Mouse (Mus musculus) left cerebral cortex, adult 18-20 months (tissue): ENCODE results near the gene Epha7. TPM values are rescaled to one million over a fixed set of nuclear protein-coding genes. Genes with fewer than 3 reads are reported as not detected.

Experiments
- DNase-seq, 2 experiments: peaks; one replicate each; pipeline ENCODE4 v3.0.0; 2021 to 2022; ENCODE audit warnings: low spot score in 2 of 2, mixed read lengths in 1 of 2
- long read RNA-seq, 2 experiments: library from polyadenylated mRNA; stranded (forward); transcript quantifications; one replicate each; pipeline ENCODE4 v2.0.0; 2021
- total RNA-seq, 2 experiments: library from RNA; stranded (reverse); gene quantifications; 2 replicates each; pipeline ENCODE4 v1.2.3; 2021

Epha7 gene
- 10 to 100 TPM; 76.5 to 82.0 TPM for total RNA-seq
- long read RNA-seq, experiment 1, full-length matches to known transcripts, result 64 of 83 reads
- long read RNA-seq, experiment 1, partial matches to known transcripts, result 8 of 83 reads
- long read RNA-seq, experiment 1, other reads (novel, unspliced or antisense), result 11 of 83 reads
- long read RNA-seq, experiment 2, full-length matches to known transcripts, result 39 of 57 reads
- long read RNA-seq, experiment 2, partial matches to known transcripts, result 5 of 57 reads
- long read RNA-seq, experiment 2, other reads (novel, unspliced or antisense), result 13 of 57 reads

GRCm38 (mm10) chr4:28812691-28813289 lies at the start of gene Epha7:
Epha7 (plus strand) TSS chr4:28813131.
- DNase-seq, result peak; percentile 92 to 97

GRCm38 (mm10) chr4:28783961-28784360 lies 29.0 kb upstream of the Epha7 start:
- DNase-seq, result no peak

GRCm38 (mm10) chr4:28808800-28809199 lies 4.1 kb upstream of the Epha7 start:
- DNase-seq, result peak; percentile 39 to 64

DNA sequence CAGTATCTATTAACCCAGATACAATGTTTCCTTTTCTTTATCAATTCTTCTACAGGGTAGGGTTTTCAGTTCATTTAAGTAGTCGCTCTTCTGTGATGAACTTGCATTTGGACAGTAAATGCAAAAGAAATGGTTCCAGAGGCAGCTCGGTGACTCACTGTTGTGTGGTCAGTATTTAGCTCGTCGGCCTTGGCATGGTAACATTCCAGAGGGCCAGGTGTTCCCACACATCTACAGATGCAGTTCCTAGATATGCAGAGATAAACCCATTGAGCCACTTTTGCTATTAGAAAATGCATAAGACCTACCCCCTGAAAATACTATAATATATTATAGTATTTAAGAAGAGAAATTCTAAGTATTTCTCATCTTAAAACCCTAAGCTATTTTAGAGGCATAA lies 3.2 kb upstream of the Epha7 start:
- DNase-seq, result no peak

GRCm38 (mm10) chr4:28813551-28814475 lies 882 bp downstream of the Epha7 start:
- DNase-seq, result peak; percentile 29 to 52

- peak; percentile 4 to 15 for DNase-seq
Measured at GRCm38 (mm10) chr4:28814476-28814815, 1.5 kb downstream of the Epha7 start.

GRCm38 (mm10) chr4:28814816-28815620 lies 2.1 kb downstream of the Epha7 start:
- peak; percentile 50 to 64 for DNase-seq

- no peak for DNase-seq
Measured at GRCm38 (mm10) chr4:28815621-28815920, 2.6 kb downstream of the Epha7 start.

DNA sequence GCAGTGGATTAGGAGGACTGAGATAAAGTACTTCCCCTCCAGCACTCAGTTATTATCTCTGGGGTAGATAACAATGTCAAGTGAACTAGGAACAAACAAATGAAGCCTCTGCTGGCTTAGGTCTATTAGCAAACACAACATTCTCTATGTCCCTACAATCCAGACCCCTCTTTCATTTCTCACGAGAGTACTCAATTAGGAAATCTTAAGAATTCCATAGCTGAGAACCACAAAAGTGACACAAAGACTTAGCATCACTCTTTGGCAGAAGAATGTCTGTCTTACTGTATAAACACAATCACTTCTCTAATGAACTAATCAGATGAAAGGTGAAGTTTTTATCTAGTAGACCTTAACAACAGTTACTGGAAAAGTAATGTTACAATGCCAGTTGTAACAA lies 10.7 kb downstream of the Epha7 start:
- DNase-seq, result no peak

- DNase-seq, result no peak
Measured at GRCm38 (mm10) chr4:28824616-28825015, 11.7 kb downstream of the Epha7 start.

GRCm38 (mm10) chr4:28837669-28838068 lies 24.7 kb downstream of the Epha7 start:
- DNase-seq, result no peak

- DNase-seq, result no peak
Measured at GRCm38 (mm10) chr4:28846311-28846710, 33.4 kb downstream of the Epha7 start.

GRCm38 (mm10) chr4:28850388-28850787 lies 37.5 kb downstream of the Epha7 start:
- no peak for DNase-seq

- DNase-seq, result no peak
Measured at GRCm38 (mm10) chr4:28862845-28863666, 50.1 kb downstream of the Epha7 start.

GRCm38 (mm10) chr4:28866411-28866810 lies 53.5 kb downstream of the Epha7 start:
- no peak for DNase-seq

- no peak for DNase-seq
Measured at GRCm38 (mm10) chr4:28871615-28872014, 58.7 kb downstream of the Epha7 start.

DNA sequence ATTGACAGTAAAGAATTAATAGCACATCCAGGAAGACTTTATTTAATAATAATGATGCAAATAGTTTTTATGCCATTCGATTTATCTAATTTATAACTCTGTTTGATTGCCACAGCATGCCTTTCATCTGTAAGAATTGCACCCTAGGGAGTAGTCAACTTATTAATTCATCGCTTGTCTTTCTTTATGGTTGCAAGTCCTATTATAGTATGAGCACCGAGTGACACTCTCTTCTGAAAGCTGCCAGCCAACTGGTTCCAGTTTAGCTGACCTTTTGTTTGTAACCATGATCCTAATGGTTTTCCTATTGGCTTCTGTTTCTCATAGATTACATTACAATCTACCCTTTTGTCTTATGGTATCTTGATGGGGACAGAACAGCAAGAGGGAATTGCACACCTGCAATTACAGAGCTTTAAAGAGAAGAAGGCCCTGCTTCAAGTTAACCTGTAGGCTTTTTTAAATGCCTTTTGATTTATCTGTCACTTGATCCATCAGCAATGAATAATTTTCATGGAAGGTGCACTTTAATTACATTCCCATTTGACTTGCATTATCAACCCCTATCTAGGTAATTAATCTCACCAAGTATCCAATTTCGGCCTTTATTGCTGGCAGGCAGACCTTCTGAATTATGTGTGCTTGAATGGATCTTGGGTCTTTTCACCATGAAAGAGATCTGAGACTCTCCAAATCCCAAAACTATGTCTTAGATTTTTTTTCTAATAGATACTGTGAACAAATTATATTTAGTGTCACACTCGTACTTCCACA lies 68.5 kb downstream of the Epha7 start:
- no peak for DNase-seq

- DNase-seq, result no peak
Measured at GRCm38 (mm10) chr4:28889630-28890029, 76.7 kb downstream of the Epha7 start.

DNA sequence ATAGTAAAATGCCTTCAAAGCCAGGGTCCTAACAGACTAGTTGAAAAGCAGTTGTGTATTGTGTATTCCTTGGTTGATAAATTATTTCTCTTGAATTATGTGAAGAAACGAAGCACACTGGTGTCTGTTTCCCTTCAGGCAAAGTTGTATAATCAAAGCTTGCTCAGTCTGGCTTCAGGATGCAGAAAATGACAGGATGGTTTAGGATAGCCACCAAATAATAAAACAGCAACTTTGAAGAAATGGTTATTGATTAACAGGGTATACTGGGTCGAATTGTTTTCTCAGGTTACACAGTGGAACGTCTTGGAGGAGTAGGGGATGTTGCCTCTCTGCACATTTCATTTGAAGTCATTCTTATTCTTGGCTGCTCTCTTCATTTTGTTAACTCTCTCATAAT lies 77.2 kb downstream of the Epha7 start:
- no peak for DNase-seq

DNA sequence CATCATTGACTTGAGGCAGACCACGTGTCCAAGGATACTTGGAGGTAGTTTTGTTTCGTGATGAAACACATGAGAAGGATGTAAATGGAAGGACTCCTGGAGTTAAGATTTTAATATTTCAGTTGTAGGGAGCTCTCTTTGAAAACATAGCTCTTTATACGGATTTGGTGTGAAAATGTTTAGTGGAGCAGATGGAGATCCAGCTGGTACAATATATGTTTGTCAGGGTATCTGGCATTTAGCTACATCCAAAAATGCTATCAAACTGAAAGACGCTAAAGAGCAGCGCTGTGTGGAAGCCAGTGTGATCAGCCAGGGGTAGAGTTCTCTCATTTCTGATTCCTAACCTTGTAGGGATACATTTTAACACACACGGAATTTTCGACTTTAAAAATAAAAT lies 82.5 kb downstream of the Epha7 start:
- DNase-seq, result peak; percentile 42 to 48
